Mouse (Mus musculus): ENCODE data around the gene Wdfy3. TPM values are rescaled to one million over a fixed set of nuclear protein-coding genes. Genes with fewer than 3 reads are reported as not detected.

Gene Wdfy3
- polyA plus RNA-seq, 1 experiment from 2014 or later: 27.7 TPM

DNA sequence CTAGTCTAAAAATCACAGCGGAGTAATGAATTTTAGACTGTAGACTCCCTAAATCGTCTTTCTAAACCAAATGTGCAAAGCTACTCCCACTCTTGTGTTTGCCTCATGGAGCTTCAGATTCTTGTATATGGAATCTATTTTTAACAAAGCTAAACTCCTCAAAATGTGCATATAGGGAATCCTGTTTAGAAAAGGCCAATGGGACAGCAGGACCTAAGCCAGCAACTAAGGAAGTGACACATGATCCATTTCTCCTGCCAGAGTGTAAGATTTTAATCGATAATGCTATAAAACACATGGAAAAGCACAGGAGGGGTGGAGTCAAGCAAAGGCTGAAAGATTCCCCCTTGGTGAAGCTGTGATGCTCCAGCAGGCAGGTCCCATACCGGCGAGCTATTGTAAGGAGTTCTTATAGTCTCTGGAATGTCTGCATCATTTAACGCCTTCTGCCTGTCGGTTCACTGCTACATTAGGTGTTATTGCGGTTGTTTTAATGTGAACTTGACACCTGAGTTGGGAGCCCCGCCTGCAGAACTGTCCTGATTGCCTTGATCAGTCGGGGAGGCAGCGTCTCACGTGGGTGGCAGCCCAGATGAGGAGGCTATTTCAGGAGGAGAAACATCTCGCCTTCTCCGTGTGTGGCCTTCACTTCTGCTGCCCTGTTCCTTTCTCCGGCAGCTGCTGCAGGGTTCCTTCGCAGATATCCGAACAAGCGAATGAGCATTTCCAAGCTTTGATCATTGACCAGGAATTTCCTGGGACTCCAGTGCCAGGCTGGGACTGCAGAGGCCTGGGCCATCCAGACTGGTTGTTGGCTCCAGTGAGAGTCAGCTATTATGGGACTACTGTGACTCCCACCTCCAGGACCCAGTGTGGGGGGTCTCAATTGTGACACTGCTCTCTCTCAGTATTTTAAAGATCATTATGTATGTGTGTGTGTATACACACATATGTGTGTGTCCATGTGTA lies 15.3 kb upstream of the Wdfy3 start:
- Histone ChIP-seq H3K36me3 (ENCODE audit: control insufficient read depth, insufficient read depth, low read length) (no peaks in the 10 kb centered on the region), H3K27ac (ENCODE audit: low read depth, low read length) (no peak overlapping the region; the same call in 1 of the 2 replicates), H3K27me3 (ENCODE audit: control insufficient read depth, insufficient read depth, low read length) (no peaks in the 10 kb centered on the region), H3K4me3 (ENCODE audit: low read length) (no peak overlapping the region), H3K4me2 (replicated peaks; ENCODE audit: low read depth, low read length) (peak overlapping the region; percentile 24), H3K9ac (ENCODE audit: low read depth, low read length) (no peak overlapping the region), H3K9me3 (ENCODE audit: control insufficient read depth, low read length) (no peaks in the 10 kb centered on the region), H3K4me1 (ENCODE audit: control insufficient read depth, insufficient read depth, low read length) (no peaks in the 10 kb centered on the region)
- 11% methylated on average over 18 of the region's 18 CpGs for WGBS
- peak; percentile 60 for ATAC-seq (ENCODE audit: low FRiP score, low TSS enrichment)

DNA sequence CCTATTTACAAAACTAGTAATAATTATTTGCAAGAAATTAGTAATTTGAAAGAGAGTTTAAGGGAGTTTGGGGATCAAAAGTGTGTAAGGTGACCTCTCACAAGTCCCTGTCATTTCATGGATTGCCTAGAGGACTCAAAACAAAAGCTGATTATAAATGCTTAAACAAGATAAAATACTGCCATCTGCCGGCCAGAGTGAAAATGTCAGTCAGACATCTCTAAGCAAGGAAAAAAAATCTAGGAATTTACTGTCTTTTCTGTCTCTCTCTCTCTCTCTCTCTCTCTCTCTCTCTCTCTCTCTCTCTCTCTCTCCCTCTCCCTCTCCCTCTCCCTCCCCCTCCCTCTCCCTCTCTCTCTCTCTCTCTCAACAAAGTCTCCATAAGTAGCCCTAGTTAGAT lies 4.4 kb upstream of the Wdfy3 start:
- Histone ChIP-seq H3K4me2 (replicated peaks; ENCODE audit: low read depth, low read length) (no peak overlapping the region), H3K9ac (ENCODE audit: low read depth, low read length) (no peak overlapping the region), H3K9me3 (ENCODE audit: control insufficient read depth, low read length) (no peaks in the 10 kb centered on the region), H3K4me3 (ENCODE audit: low read length) (no peak overlapping the region), H3K27me3 (ENCODE audit: control insufficient read depth, insufficient read depth, low read length) (no peaks in the 10 kb centered on the region), H3K36me3 (ENCODE audit: control insufficient read depth, insufficient read depth, low read length) (no peaks in the 10 kb centered on the region), H3K4me1 (ENCODE audit: control insufficient read depth, insufficient read depth, low read length) (no peaks in the 10 kb centered on the region), H3K27ac (ENCODE audit: low read depth, low read length) (no peak overlapping the region)
- ATAC-seq (ENCODE audit: low FRiP score, low TSS enrichment): no peak
- 0% methylated on average over 1 of the region's 1 CpGs for WGBS

DNA sequence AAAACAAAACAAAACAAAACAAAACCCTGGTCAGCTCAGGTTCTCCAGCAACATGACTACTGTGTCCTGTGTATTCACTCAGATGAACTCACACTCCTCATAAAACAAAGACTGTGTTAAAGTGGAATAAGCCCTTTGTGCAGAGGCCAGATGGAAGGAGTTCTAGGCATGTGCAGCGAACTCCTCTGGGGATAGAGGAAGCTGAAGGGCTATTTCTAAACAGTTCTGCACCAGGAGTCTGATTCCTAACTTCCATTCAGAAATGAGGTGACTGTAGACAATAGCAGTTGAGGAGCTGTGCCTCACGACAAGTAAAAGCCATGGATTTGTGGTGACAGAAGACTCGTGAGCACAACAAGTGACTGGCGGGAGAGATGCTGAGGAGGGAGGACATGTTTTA lies 2.3 kb upstream of the Wdfy3 start:
- H3K4me1 ChIP-seq (ENCODE audit: control insufficient read depth, insufficient read depth, low read length): no peaks in the 10 kb centered on the region; the same call in 1 of the 2 replicates
- no peaks in the 10 kb centered on the region for H3K27me3 ChIP-seq (ENCODE audit: control insufficient read depth, insufficient read depth, low read length)
- H3K36me3 ChIP-seq (ENCODE audit: control insufficient read depth, insufficient read depth, low read length): no peaks in the 10 kb centered on the region
- no peak for ATAC-seq (ENCODE audit: low FRiP score, low TSS enrichment)
- WGBS: 74% methylated on average over 4 of the region's 4 CpGs
- H3K9me3 ChIP-seq (ENCODE audit: control insufficient read depth, low read length): no peaks in the 10 kb centered on the region
- no peak overlapping the region for H3K4me2 ChIP-seq (replicated peaks; ENCODE audit: low read depth, low read length)
- H3K27ac ChIP-seq (ENCODE audit: low read depth, low read length): no peak overlapping the region
- no peak overlapping the region for H3K9ac ChIP-seq (ENCODE audit: low read depth, low read length)
- no peak overlapping the region for H3K4me3 ChIP-seq (ENCODE audit: low read length)

DNA sequence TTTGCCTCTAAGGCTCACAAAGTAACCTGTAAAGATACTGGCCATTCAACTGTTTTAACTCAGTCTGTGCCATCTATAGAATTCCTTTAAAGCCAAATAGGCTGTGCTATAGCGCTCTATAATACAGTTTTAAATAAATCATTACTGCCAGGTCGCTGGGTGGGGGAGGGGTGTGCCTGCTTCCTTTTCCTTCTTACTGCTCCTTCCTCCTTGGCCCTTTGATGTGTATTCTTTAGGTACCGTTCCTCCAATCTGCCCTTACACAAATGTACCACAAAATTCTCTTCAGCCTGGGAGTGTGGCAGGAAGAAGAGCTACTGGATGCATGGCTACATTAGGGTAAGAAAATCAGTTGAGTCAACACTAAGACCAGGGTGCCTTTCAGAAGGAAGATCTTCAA lies 1.5 kb upstream of the Wdfy3 start:
- ATAC-seq (ENCODE audit: low FRiP score, low TSS enrichment): no peak
- Histone ChIP-seq H3K9me3 (ENCODE audit: control insufficient read depth, low read length) (no peaks in the 10 kb centered on the region), H3K36me3 (ENCODE audit: control insufficient read depth, insufficient read depth, low read length) (0 out of 2 replicates have a peak, but pooled peaks cover 3% of the 10 kb centered on the region), H3K4me3 (ENCODE audit: low read length) (no peak overlapping the region), H3K4me2 (replicated peaks; ENCODE audit: low read depth, low read length) (no peak overlapping the region), H3K27me3 (ENCODE audit: control insufficient read depth, insufficient read depth, low read length) (no peaks in the 10 kb centered on the region), H3K27ac (ENCODE audit: low read depth, low read length) (no peak overlapping the region), H3K9ac (ENCODE audit: low read depth, low read length) (no peak overlapping the region), H3K4me1 (ENCODE audit: control insufficient read depth, insufficient read depth, low read length) (no peaks in the 10 kb centered on the region; the same call in 1 of the 2 replicates)
- WGBS: 34% methylated on average over 3 of the region's 3 CpGs

DNA sequence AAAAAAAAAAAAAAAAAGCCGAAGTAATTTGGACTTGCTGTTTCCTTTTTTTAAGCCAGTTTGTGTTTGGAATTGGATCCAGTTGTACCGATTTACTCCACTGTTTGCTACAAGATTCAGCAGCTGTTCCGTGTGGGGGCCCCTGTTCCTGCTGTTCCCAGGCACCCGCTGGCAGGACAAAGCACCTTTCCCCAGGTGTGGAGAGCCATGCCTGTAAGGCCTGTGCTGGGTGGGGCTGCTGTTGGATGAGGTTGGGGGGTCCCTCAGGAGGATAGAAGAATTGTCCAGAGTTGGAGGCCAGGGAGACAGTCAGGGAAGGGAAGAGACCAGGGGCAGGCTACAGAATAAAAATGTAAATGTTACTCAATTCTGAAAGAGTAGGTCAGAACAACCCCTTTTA lies 1.1 kb upstream of the Wdfy3 start:
- Histone ChIP-seq H3K36me3 (ENCODE audit: control insufficient read depth, insufficient read depth, low read length) (0 out of 2 replicates have a peak, but pooled peaks cover 3% of the 10 kb centered on the region), H3K27ac (ENCODE audit: low read depth, low read length) (no peak overlapping the region), H3K27me3 (ENCODE audit: control insufficient read depth, insufficient read depth, low read length) (no peaks in the 10 kb centered on the region), H3K9ac (ENCODE audit: low read depth, low read length) (no peak overlapping the region), H3K9me3 (ENCODE audit: control insufficient read depth, low read length) (no peaks in the 10 kb centered on the region), H3K4me2 (replicated peaks; ENCODE audit: low read depth, low read length) (no peak overlapping the region), H3K4me3 (ENCODE audit: low read length) (no peak overlapping the region), H3K4me1 (ENCODE audit: control insufficient read depth, insufficient read depth, low read length) (no peaks in the 10 kb centered on the region; the same call in 1 of the 2 replicates)
- 37% methylated on average over 4 of the region's 4 CpGs for WGBS
- no peak for ATAC-seq (ENCODE audit: low FRiP score, low TSS enrichment)

DNA sequence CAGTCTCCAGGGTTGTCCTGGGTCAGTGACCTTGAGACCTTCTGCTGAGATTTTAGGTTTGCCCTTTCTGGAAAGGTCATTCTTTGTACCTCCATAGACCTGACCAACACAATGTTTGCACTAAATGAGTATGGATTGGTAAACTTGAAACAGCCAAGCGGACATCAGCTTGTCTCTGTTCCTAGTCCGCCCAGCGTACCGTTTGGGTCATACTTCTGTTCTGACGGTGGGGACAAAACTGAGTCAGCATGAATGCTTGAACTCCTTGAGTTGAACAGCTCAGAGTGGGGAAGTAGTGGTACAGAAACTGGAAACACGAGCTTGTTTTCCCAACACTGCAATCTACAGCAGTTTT lies 670 bp upstream of the Wdfy3 start:
- 0 out of 2 replicates have a peak, but pooled peaks cover 3% of the 10 kb centered on the region for H3K36me3 ChIP-seq (ENCODE audit: control insufficient read depth, insufficient read depth, low read length)
- H3K27me3 ChIP-seq (ENCODE audit: control insufficient read depth, insufficient read depth, low read length): no peaks in the 10 kb centered on the region
- H3K9ac ChIP-seq (ENCODE audit: low read depth, low read length): peak overlapping the region; percentile 98
- WGBS: 19% methylated on average over 6 of the region's 6 CpGs
- H3K4me2 ChIP-seq (replicated peaks; ENCODE audit: low read depth, low read length): peak overlapping the region; percentile 79
- peak overlapping the region; percentile 95; the same call in 1 of the 2 replicates for H3K27ac ChIP-seq (ENCODE audit: low read depth, low read length)
- H3K9me3 ChIP-seq (ENCODE audit: control insufficient read depth, low read length): no peaks in the 10 kb centered on the region
- ATAC-seq (ENCODE audit: low FRiP score, low TSS enrichment): no peak
- H3K4me1 ChIP-seq (ENCODE audit: control insufficient read depth, insufficient read depth, low read length): no peaks in the 10 kb centered on the region; the same call in 1 of the 2 replicates
- peak overlapping the region; percentile 86 for H3K4me3 ChIP-seq (ENCODE audit: low read length)

DNA sequence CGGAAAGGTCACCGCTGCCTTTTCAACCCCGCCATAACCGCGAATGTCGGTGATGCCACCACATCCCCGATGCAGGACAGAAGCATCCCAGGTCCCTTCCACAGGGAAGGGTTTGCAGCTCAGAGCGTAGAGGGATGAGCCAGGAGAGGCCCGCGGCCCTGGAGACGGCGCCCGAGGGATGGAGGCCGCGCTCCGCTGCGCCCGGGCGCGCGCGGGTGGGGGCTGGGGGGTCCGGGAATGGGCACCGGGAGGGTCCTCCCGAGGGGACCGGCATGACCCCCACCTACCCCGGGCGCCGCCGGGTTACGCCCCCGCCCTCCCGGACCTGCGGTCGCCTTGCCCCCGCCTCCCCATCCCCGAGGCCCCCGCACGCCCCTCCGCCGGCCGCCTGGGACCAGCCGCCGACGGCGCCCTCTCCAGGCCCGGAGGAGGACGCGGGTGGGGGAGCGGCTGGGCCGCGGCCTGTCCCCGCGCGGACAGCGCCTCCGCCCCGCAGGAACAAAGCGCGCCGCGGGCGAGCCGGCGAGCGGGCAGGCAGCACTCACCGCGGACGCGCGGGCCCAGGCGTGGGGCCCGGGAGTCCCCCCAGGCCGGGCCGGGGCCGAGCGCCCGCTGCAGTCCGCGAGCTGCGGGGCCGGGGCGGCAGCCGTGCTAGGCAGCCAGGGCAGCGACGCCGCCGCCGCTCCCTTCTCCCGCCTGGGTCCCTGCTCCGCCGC lies 512 bp downstream of the Wdfy3 start:
- under 1% methylated on average over 47 of the region's 92 CpGs for WGBS
- ATAC-seq (ENCODE audit: low FRiP score, low TSS enrichment): peak; percentile 86
- Histone ChIP-seq H3K9ac (ENCODE audit: low read depth, low read length) (peak overlapping the region; percentile 98), H3K27ac (ENCODE audit: low read depth, low read length) (peak overlapping the region; percentile 95), H3K4me3 (ENCODE audit: low read length) (peak overlapping the region; percentile 86), H3K4me1 (ENCODE audit: control insufficient read depth, insufficient read depth, low read length) (no peaks in the 10 kb centered on the region; the same call in 1 of the 2 replicates), H3K4me2 (replicated peaks; ENCODE audit: low read depth, low read length) (peak overlapping the region; percentile 79), H3K27me3 (ENCODE audit: control insufficient read depth, insufficient read depth, low read length) (no peaks in the 10 kb centered on the region), H3K9me3 (ENCODE audit: control insufficient read depth, low read length) (no peaks in the 10 kb centered on the region), H3K36me3 (ENCODE audit: control insufficient read depth, insufficient read depth, low read length) (0 out of 2 replicates have a peak, but pooled peaks cover 3% of the 10 kb centered on the region)

DNA sequence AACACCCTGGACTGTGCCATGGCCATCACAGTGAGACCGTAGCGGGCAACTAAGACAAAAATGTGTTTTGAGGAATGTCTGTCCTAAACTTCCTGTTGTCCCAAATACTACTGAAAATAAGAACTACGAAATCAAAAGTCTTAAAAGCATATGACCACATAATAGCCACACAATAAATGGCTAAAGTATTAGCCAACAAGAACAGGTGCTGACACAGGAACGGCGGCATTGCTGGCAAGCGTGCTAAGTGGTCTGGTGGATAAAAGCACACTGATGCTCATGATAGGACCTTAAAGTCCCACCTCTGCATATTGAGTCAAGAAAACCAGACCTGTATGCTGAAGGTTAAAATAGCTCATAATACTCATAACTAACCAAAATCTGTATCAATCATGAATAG lies 3.3 kb downstream of the Wdfy3 start:
- no peak overlapping the region for H3K4me2 ChIP-seq (replicated peaks; ENCODE audit: low read depth, low read length)
- no peaks in the 10 kb centered on the region for H3K27me3 ChIP-seq (ENCODE audit: control insufficient read depth, insufficient read depth, low read length)
- 96% methylated on average over 6 of the region's 6 CpGs for WGBS
- H3K4me3 ChIP-seq (ENCODE audit: low read length): no peak overlapping the region
- no peak overlapping the region for H3K27ac ChIP-seq (ENCODE audit: low read depth, low read length)
- no peak for ATAC-seq (ENCODE audit: low FRiP score, low TSS enrichment)
- H3K4me1 ChIP-seq (ENCODE audit: control insufficient read depth, insufficient read depth, low read length): peaks cover 25% of the 10 kb centered on the region
- no peak overlapping the region for H3K9ac ChIP-seq (ENCODE audit: low read depth, low read length)
- no peaks in the 10 kb centered on the region for H3K9me3 ChIP-seq (ENCODE audit: control insufficient read depth, low read length)
- H3K36me3 ChIP-seq (ENCODE audit: control insufficient read depth, insufficient read depth, low read length): 0 out of 2 replicates have a peak, but pooled peaks cover 3% of the 10 kb centered on the region

Measured in kidney, embryonic 14.5 days (tissue).